Mouse (Mus musculus) mouse trophoblast stem cell (cell line): ENCODE data around the gene Mxd3.

Experiments
- in situ Hi-C, 2 experiments: fragments of 300-500 bp; cut with MseI, MboI; formaldehyde crosslinking; loops; 2 replicates in 1 of 2; 3 replicates in 1 of 2; pipeline ENCODE4 v1.15.1; 2025

Mxd3 gene

GRCm38 (mm10) chr13:55332331-55332730 is 2.7 kb upstream of the Mxd3 start:
- in situ Hi-C loops = no loop called here

DNA sequence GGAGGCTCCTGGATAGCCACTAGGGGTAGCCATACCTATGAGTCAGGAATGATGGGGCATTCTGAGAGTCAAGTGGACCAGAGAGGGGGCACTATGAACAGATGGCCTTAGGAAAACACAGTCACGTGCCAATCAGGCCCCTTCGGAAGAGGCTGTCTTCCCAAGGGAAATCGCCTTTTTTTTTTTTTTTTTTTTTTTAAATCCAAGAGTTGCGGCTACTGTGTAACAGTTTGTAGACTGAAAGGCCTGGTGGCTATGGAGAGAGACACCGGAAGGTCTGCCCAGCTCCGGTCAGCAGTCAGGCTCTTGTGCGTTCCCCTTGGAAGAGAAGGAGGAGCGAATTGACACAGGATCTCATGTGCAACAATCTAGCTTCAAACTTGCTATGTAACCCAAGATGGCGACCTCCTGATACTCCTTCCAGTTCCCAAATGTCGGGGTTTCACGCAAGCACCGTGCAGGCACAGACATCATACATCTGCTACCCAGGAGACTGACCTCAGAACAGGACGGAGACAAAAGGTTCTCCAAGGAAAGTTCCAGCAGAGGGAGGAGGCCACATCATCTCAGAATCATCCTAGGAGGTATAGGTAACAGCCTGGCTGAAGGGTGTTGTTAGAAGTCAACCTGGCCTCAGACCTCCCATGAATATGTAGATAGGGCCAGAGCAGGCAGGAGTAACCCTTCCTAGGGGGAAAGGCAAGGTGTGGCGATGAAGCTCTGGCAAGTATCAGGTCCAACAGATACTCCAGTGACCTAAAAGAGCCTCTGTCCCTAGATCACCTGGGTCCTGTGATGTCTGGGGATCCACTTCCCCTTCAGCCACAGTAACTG is 1.2 kb upstream of the Mxd3 start:
- in situ Hi-C loops = no loop called here

GRCm38 (mm10) chr13:55329109-55329682 is 427 bp downstream of the Mxd3 start:
- in situ Hi-C loops = no loop called here

GRCm38 (mm10) chr13:55328641-55329040 is 982 bp downstream of the Mxd3 start:
- in situ Hi-C loops = no loop called here

- in situ Hi-C loops = no loop called here
Observed at GRCm38 (mm10) chr13:55328171-55328570, 1.5 kb downstream of the Mxd3 start.

DNA sequence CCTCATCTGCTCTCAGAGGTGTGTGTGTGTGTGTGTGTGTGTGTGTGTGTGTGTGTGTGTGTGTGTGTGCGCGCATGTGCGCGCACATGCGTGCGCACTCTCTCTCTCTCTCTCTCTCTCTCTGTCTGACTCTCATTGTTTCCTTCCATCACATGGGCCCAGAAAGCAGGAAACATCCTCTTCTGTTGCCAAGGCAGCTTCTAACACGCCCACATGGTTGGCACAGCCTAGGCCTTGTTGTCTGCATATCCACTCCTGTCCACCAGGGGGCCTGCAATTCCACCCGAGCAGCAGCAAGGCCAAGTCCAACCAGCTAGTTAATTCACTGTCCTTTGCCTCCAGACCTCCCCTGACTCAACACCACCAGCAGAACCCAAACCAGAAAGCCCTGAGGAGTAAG is 2.0 kb downstream of the Mxd3 start:
- in situ Hi-C loops = no loop called here

DNA sequence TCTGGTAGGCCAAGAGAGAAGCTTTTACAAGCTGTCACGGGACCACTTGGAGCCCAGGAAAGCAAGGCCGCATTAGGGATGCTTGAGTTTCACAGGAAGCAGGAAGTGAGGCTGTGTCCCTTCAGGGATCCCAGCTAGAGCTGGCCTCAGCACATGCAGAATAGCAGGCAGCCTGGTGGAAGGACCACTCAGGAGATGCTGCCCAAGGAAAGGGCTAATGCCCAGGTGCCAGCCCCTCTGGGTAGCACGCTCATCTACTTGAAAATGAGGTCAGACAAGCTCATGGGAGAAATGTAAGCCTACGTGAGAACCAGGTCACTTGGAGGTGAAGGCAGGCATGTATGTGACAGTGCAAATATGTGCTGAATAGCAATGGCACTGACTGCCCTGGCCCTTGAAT is 2.5 kb downstream of the Mxd3 start:
- in situ Hi-C loops = no loop called here

DNA sequence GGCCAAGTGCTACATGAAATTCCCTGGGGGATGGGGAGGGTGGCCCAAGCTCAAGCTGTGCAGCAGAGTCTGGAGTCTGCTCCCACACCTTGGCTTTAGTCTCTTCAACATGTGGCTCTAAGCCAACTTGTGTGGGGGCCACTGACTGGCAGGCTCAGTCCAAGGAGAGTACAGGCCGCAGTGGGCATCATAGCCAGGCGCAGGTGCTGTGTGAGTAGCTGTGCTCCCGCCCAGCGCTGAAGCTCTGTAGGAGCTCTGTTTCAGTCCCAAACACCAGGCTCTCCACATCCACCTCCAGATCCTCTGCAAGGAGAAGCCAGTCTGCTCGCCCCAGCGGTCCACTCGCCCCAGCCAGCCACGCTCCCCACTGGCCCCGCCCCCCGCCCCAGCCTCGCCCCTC is 4.0 kb downstream of the Mxd3 start:
- in situ Hi-C loops = no loop called here

DNA sequence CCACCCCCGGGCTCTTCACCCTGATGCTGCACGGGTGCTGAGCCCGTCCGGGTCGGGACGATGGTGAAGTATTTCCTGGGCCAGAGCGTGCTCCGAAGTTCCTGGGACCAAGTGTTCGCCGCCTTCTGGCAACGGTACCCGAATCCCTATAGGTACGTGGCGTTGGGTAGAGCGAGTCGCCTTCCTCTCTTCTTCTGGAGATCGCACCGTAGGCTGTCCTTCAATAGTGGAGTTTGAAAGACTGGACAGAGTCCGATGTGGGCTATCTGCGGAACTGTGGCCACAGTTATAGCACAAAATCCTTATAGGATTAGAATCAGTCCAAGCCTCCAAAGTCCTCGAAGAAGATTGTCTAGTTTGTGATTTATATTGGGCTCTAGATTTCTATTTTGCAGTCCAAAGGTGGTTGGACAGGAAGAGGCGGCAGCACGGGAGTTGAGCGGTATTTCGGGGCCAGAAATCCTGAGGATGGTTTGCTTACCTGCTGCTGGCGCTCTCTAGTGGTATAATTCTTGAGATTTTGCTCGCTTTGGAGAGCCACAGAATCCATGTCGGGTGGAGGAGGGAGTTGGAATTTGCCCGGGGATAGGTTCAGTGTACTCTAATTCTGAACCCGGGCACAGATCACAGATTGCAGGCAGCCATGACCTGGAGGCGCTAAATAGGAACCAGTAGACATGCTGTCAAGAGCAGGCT is 7.3 kb downstream of the Mxd3 start:
- in situ Hi-C loops = no loop called here

DNA sequence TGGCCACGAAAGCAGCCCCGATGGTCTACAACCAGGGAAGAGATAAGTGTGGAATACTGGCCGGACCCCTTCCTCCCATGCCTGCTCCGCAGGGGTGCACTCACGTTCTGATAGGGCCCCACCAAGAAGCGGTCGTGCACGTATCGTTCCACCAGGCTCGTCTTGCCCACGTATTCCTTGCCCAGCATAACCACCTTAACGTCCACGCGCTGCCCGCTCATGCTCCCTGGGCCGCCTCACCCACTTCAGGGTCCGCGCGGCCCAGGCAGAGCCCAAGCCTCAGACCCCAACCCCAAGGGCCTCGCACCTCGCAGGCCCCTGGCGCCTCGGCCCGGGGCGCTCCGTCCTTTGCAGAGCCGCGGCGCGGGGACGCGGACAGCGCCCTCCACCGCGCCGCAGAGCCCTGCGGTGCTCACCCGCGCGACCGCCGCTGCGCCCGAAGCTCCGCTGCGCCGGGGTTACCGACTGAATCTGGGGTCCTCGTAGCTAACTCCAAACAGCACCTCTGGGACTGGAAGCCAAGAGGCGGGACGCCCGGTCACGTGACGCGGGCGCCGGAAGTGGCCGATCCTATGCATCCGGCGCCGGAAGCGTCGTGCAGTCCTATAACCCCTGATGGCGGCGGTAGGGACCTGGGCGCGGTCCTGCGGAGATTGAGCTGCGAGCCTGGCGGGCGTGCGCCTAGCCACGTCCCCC is 8.0 kb downstream of the Mxd3 start, which contains the start of gene Rab24:
Gene Rab24, minus strand, starts transcription at position 513 of the 696 bp plus-strand sequence.
- in situ Hi-C loops = no loop called here

DNA sequence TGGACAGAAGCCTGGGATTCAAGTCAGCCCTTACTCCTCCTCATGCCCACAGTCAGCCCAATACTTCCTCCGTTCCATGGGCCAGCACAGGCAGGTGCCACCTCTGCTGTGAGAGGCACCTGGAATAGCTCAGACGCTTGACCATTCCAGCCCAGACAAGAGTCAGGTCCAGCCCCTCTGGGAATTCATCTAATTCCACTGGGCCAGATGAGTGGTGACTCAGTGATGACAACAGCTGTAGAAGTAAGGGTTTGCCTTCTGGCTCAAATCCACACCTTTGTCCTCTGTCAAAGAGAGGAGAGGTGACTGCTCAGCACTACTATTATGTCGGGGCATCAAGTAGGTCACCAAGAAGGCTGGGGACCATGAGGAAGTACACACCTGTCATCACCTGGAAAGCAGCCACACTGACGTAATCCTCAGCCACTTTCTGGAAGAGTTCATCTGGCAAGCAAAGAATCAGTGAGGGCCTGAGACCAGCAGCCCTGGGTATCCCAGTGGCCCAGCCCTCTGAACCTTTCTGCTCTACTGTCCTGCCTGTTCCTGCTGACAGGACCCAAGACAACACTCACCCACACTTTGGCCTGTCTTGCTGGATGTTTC is 9.6 kb downstream of the Mxd3 start, which contains the start of gene Prelid1:
Gene Prelid1, plus strand, starts transcription at position 570 of the 603 bp plus-strand sequence.
- in situ Hi-C loops = no loop called here

DNA sequence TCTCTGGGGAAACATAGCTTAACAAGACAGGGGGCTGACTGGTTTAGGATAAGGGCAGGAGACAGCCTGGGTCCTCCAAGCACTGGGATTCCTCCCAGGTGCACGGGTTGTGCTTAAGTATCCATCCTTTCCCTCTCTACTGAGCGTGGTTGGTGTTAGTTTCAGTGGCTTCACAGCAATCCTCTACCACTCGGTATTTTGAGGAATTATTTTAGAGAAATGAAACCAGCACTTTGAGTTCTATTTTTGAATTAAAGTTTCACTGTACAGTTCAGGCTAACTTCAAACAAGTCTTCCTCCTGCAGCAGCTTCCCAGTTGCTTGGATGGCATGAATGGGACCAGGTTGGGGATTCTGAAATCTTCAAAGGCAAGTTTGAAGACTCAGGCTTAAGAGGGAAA is 11.3 kb downstream of the Mxd3 start:
- in situ Hi-C loops = no loop called here

- in situ Hi-C loops = no loop called here
Observed at GRCm38 (mm10) chr13:55314891-55315412, 14.7 kb downstream of the Mxd3 start.

DNA sequence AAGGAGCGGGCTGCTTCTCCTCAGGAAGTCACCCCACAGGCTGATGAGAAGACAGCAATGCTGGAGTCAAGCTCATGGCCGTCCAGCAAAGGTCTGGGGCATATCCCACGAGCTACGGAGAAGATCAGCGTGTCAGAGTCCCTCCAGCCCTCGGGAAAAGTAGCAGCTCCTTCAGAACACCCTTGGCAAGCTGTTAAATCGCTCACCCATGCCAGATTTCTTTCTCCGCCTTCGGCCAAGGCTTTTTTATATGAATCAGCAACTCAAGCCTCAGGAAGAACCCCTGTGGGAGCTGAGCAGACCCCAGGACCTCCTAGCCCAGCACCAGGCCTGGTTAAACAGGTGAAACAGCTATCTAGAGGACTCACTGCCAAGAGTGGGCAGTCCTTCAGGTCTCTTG is 16.6 kb downstream of the Mxd3 start:
- in situ Hi-C loops = no loop called here

- in situ Hi-C loops = no loop called here
Observed at GRCm38 (mm10) chr13:55312028-55312630, 17.5 kb downstream of the Mxd3 start.

- in situ Hi-C loops = no loop called here
Observed at GRCm38 (mm10) chr13:55300913-55301312, 28.7 kb downstream of the Mxd3 start.

DNA sequence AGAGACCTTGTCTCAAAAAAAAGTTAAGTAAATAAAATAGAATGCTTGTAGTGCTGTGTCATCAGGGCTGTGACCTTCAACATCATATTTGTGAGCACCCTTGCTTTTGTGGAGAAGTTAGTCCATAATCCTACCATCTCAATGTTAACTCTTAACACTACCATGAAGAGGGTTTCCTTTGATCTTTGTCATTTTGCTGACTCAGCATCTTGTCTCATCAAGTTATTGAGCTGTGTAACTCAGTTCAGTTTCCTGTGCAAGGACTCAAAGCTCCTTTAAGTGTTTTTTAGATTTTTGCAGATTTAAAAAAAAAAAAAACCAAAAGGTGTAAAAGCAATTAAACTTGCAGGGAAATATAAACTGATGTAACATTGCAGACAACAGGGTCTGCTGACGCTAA is 32.9 kb downstream of the Mxd3 start:
- in situ Hi-C loops = no loop called here

DNA sequence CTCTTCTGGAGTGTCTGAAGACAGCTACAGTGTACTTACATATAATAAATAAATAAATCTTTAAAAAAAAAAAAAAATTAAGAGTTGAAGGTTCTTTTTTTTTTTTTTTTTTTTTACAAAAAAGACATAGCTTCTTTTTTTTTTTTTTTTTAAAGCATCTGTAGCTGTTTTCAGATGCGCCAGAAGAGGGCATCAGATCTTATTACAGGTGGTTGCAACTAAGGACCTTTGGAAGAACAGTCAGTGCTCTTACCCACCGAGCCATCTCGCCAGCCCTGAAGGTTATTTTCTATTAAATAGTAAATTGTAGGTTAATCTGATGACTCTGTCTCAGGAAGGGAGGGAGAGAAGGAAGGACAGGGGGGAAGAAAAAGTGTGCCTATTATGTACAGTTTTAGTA is 40.8 kb downstream of the Mxd3 start:
- in situ Hi-C loops = no loop called here

DNA sequence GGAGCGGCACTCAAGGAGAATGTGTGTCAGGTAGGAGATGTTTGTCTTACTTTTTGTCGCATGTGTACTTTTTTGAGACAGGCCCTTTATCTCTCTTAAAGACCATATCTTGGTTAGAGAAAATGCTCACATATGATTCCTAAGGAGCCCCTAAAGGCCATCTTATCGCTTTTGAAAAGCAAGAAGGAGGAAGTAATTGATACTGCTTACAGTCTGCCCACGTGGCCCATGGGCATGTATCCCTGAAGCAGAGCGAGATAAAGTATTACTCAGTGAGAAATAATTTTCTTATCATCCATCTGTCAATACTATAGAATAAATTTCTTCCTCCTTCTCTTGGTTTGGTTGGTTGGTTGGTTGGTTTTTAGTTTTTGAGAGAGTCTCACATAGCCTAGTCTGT is 52.0 kb downstream of the Mxd3 start:
- in situ Hi-C loops = no loop called here

GRCm38 (mm10) chr13:55277203-55277602 is 52.4 kb downstream of the Mxd3 start:
- in situ Hi-C loops = no loop called here
